ENCODE assay signal across 8 mouse cellular contexts in the genomic region with DNA sequence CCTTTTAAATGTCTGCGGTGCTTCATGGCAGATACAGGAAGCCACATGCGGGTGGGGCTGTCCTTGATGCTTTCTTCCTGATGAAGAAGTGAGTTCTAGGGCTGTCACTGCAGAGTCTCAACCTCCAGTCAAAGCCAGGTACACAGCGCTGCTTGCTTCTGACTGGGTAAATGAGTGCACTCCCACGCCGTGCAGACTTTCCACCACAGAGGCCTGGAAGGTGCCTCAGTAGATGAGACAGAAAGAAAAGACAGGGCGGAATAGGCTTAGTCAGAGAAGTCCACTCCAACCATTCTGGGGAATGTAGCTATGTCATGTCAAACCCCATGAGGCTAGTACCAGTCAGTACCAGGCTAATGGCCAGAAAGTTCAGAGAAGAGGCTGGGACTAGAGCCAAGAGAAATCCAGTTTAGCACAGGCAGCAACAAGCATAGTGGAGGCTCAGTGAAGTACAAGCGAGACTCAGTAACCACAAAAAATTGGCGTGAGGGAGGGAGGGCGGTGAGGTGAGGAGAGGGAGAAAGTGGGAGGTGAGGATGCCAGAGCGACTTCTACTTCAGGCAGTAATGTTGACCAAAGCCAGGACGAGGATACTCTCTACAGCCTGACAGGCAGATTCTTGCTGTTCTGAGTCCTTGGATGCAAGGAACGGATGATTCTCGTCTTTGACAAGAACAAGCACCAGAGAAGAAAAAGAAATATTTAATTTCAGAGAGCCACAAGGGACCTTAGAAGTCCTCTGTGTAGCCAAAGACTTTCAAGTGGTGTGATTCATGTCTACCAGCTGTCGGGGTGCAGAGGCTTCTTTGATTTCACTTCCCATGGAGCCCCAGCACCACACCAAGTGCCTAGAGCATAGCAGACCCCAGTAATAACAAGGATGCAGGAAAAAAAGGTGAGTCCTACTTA.
A peak's percentile ranks its signal among the peaks of the same experiment; 100 is the strongest.
DNase-seq lines count a peak whose midpoint lies in the region; ATAC-seq lines count a peak whose summit lies in the region.

No protein-coding gene starts in this region.

- H3K9me3 ChIP-seq in kidney, embryonic 15.5 days (replicated peaks), result no peaks in the 10 kb centered on the region

- H3K4me1 ChIP-seq in kidney, embryonic 15.5 days, result no peaks in the 10 kb centered on the region

- no peak overlapping the region for H3K4me2 ChIP-seq in kidney, embryonic 15.5 days

- no peaks in the 10 kb centered on the region for H3K27me3 ChIP-seq in kidney, embryonic 15.5 days

- H3K9ac ChIP-seq in kidney, embryonic 15.5 days, result no peak overlapping the region

- no peak for ATAC-seq in kidney, embryonic 15.5 days (replicated peaks; ENCODE audit: low FRiP score)
- peak; percentile 68 for ATAC-seq in common myeloid progenitor, adult 5-6 weeks (replicated peaks; ENCODE audit: low read depth, poor library complexity, severe bottlenecking)
- ATAC-seq in neutrophil, adult 5-6 weeks (ENCODE audit: extremely low read depth, insufficient number of reproducible peaks, low FRiP score, poor library complexity, severe bottlenecking), result peak; percentile 51; the same call in 1 of the 2 replicates

- DNase-seq in adrenal gland, adult 2 months, result peak; percentile 26
- DNase-seq in adrenal gland, adult 18-20 months (ENCODE audit: low spot score in 2 of 2), result no peak
- DNase-seq in kidney, adult 18-20 months, result peak; percentile 32
- DNase-seq in kidney, postnatal 36 days, result peak; percentile 44 to 71
- DNase-seq in urinary bladder, adult 2 months (ENCODE audit: low spot score), result no peak

- 62% methylated on average over 14 of the region's 14 CpGs for WGBS in kidney, embryonic 15.5 days

- H3K4me3 ChIP-seq in kidney, embryonic 15.5 days (replicated peaks), result no peak overlapping the region

- no peaks in the 10 kb centered on the region for H3K36me3 ChIP-seq in kidney, embryonic 15.5 days

- no peak overlapping the region for H3K27ac ChIP-seq in kidney, embryonic 15.5 days

Comparison
In these comparisons a context has a peak if more than half of its experiments do, and no peak if none do; other contexts are left out.
1. DNase-seq: peak in adrenal gland, adult 2 months (single experiment), kidney, adult 18-20 months (single experiment) and kidney, postnatal 36 days (2 of 2); none in adrenal gland, adult 18-20 months (0 of 2) and urinary bladder, adult 2 months (single experiment).